Mouse (Mus musculus) spleen, postnatal 14 days (tissue): ENCODE data around the gene Sf3a2.
"Not testable (repeated sequence)": the region's sequence is repeated elsewhere in the genome, so short reads cannot be mapped to it uniquely, and the experiment has no call there.

Source experiments
- DNase-seq, 2 experiments: peaks; one replicate each; pipeline ENCODE4 v3.0.0; 2021 to 2022; ENCODE audit warnings: low spot score in 2 of 2

Gene Sf3a2

GRCm38 (mm10) chr10:80824827-80825226 lies 26.8 kb downstream of the Sf3a2 start:
- no peak for DNase-seq

- peak; percentile 93 to 97 for DNase-seq
These were observed 28.4 kb downstream of the Sf3a2 start, which contains the start of gene Oaz1 for GRCm38 (mm10) chr10:80826151-80827062. Gene Oaz1, plus strand, starts transcription at chr10:80826656.

GRCm38 (mm10) chr10:80827063-80827869 lies 29.3 kb downstream of the Sf3a2 start:
- no peak for DNase-seq

- DNase-seq: no peak
These were observed 29.9 kb downstream of the Sf3a2 start for GRCm38 (mm10) chr10:80827870-80828420.

DNA sequence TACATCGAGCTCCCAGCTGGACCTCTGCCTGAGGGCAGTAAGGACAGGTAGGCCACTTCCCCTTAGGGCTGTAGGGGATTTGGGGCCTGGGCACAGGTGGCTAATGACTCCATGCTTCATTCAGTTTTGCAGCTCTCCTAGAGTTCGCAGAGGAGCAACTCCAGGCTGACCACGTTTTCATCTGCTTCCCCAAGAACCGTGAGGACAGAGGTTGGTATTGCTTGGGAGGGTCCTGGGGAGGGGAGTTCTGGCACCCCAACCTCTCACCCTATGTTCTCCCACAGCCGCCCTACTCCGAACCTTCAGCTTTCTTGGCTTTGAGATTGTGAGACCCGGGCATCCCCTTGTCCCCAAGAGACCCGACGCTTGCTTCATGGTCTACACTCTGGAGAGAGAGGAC lies 30.6 kb downstream of the Sf3a2 start:
- not testable (repeated sequence) for DNase-seq

GRCm38 (mm10) chr10:80829359-80830278 lies 31.6 kb downstream of the Sf3a2 start:
- no peak for DNase-seq

DNA sequence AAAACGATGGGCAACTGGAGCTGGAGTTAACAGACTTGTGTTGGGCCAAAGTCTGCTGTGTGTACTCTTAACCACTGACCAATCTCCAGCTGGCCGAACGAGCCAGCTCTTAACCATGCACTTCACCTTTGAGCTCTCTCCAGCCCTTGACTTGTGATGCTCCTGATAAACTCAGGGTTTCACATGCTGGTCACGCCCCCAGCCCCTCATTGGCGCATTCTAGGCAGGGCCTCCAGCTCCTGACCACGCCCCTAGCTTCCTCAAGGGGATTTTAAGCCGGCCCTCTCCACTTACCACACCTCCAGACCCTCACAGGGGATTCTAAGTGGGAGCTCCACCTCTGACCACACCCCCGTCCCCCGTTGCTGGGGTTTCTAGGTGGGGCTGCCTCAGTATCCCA lies 33.1 kb downstream of the Sf3a2 start:
- DNase-seq: peak; percentile 34 to 43

DNA sequence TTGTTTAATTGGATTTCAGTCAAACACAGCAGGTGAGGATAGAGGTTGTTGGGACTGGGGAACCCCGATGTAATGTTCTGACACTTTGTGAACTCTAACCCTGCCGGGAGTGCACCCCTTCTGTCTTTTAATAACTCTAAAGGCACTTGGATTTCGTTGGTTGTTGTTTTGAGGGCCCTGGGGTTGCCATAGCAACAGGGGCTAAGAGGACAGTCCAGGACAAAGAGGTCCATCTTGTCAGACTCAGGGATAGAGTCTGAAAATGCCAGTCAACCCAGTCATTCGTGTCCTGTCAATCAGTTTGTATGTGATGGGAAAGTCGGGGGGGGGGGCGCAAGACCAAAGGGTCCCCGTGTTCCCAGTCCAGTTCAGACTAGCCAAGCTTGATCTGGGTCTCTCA lies 34.8 kb downstream of the Sf3a2 start:
- no peak for DNase-seq

- no peak for DNase-seq
These were observed 37.6 kb downstream of the Sf3a2 start for GRCm38 (mm10) chr10:80835617-80836016.

DNA sequence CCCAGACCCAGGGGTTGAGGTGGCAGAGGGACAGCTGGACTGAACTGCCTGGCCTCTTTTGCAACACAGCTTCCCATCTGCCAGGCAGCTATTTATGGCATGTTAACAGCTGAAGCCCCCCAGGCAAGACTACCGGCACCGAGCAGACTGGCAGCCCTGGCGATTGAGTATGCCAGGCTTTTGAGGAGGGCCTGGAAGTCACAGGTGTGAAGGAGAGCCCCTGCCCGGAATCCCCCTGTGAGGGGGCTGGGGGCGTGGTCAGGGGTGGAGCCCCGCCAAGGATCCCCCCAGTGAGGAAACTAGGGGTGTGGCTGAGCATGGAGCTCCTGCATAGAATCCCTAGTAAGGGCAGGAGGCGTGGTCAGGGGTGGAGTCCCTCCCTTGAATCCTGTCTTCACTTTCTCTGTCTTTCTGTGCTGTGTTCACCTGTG lies 39.0 kb downstream of the Sf3a2 start:
- no peak for DNase-seq

GRCm38 (mm10) chr10:80837827-80838226 lies 39.8 kb downstream of the Sf3a2 start:
- DNase-seq: no peak

GRCm38 (mm10) chr10:80838346-80838912 lies 40.4 kb downstream of the Sf3a2 start:
- DNase-seq: no peak

DNA sequence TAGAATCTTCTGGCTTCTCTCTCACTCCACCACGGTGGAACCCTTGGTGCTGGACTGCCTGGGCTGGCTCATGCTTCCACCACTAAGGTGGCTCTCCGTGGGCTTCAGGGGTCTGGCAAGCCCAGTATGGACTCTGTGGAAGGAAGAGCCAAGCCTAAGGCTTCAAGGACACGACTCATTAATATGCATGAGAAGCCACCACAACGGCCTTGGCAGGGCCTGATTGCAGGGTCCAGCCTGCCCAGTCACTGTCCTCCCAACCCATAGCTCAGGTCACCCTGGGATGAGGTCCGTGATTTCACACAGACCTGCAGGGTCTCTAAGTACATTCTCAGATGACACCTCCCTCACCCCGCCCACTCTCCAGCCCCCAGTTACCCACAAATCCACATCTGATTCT lies 41.9 kb downstream of the Sf3a2 start:
- DNase-seq: no peak

DNA sequence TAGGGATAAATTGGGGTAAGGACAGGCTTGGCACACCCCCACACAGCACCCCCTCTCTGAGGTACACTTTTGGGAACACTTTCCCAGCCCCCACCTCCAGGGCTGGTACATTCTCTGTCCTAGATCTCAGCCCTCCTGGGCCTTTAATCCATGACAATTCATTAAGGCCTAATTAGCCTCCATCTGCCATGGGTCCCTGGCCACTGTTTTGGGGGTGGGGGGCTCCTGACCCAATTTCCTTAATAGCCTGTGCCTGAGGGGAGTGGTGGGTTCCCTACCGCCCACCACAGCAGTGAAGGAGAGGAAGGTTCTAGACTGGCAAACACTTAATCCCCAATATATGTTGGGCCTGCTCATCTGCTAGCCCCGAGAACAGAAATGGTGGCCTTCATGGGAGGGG lies 43.7 kb downstream of the Sf3a2 start:
- no peak for DNase-seq

DNA sequence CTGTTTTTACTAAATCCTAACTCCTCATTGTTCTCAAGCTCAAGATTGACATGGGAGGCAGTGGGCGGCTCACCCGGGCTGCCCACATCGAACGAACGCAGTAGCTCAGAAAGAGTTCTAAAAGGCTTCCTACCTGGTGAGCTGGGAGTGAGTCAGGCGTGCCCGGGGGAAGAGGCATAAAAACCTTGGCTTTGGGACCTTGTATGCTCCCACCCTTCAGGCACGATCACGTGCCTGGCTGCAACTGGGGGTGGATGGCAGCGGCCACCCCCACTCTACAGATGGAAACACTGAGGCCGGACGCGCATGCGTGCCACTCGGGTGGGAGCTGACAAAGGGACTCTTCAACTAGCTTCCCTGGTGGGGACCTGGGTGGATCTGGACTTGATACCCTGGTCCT lies 44.3 kb downstream of the Sf3a2 start:
- no peak for DNase-seq

GRCm38 (mm10) chr10:80843087-80843930 lies 45.3 kb downstream of the Sf3a2 start:
- DNase-seq: no peak

DNA sequence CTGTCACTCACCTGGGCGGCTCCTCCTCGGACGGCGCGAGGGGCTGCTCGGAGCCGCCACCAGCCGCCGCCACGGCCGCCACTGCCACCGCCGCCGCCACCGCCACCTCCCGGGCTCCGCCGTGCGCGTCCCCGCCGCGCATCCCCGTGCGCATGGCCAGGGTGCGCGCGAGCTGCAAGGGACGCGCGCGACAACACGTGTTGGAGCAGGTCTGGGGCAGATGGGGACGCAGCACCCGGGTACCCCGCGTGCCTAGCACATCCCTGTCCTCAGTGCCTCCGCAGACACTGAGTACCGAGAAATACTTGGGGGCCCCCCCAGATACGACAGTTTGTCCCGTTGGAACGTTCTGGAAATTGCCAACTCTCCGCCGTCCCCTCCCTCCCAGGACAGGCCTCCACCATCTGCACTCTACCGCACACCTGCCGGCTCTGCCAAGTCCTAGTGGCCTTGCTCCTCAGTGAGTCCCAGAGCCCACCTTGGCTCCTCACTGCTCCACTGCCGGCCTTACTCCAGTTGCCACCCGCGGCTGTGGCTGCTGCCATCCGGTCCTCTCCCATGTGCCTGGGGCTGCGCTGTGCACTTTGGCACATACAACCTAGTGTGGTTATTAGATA lies 46.0 kb downstream of the Sf3a2 start, which contains the start of gene Lingo3:
TSS of gene Lingo3 (minus strand) at position 109 of the 617 bp plus-strand sequence.
- no peak for DNase-seq

DNA sequence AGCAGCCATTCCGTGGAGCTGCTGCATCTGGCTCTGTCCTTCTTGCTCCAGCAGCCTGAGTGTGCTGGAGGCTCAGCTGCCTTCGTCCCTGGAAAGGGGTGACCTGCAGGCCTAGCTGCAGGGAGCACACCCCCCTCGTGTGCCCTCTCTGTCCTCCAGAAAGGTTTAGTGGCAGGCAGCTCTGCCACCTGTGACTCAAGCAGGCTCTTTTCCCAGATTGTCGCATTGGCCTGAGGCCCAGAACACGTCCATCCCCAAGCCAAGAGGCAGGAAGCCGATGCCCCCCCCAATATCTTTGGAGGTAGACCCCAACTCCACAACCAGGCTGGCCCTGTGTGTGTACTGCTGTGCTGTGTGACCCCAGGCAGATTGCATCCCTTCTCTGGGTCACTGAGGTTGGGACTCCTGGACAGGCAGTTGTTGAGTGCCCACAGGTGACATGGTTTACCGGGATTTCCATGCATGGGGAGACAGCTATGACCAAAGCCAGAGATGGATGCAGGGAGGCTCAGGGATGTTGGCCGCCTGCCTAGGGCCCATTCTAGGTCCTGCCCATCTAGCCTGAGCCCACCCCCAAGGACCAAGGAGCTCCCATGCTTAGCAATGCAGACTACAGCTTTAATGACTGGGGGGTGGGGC lies 47.2 kb downstream of the Sf3a2 start:
- DNase-seq: no peak

GRCm38 (mm10) chr10:80845732-80846131 lies 47.7 kb downstream of the Sf3a2 start:
- no peak for DNase-seq
